Mouse (Mus musculus) left cerebral cortex, postnatal 10 days (tissue): Measurements from ENCODE around the gene Kcnj14. TPM values are rescaled to one million over a fixed set of nuclear protein-coding genes. Genes with fewer than 3 reads are reported as not detected.
A peak's percentile ranks its signal among the peaks of the same experiment; 100 is the strongest.

Experiments
- DNase-seq, 2 experiments: peaks; one replicate each; pipeline ENCODE4 v3.0.0; 2021 to 2022; ENCODE audit warnings: low spot score in 2 of 2, mixed read lengths in 1 of 2; ENCODE audit errors: extremely low spot score in 1 of 2
- intact Hi-C: fragments of 180-260 bp; cut with DNase I; formaldehyde crosslinking; loops from one replicate; pipeline ENCODE4 v1.15.1; 2025
- total RNA-seq, 2 experiments: library from RNA; stranded (reverse); gene quantifications; 2 replicates each; pipeline ENCODE4 v1.2.3; 2021

The Kcnj14 gene
- total RNA-seq, 2 experiments from 2014 or later, result 1.6 to 1.8 TPM

DNA sequence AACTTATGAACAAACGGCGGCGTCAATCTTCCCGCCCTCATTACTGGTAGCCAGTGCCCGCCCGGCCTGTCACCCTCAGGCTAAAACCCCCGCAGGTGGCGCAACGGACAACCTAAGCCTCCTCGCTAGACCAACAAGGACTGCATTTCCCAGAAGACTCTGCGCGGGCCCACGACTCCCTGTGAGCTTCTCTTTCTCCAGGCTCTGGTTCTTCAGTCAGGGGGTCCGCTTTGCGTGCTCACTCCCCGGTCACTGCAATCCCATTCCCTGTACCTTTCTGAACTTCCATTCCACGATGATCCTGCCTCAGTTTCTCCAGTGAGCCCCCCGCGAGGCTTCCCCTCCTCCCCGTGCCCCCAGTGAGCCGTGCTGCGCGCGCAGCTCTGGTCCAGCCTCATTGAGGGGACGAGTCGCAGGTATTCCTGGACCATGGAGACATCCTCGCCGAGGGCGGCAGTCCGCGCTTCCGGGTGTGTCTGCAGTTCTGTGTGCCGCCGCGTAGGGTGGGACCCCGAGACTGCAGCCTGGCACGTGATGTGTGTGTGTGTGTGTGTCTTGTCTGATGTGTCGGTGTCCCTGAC, 41.0 kb downstream of the Kcnj14 start, which contains the start of gene Lmtk3:
Gene Lmtk3, plus strand, starts transcription at position 228 of the 581 bp plus-strand sequence.
- DNase-seq, result peak; percentile 69 to 81
- intact Hi-C loops, result loop anchor here (5.0 kb wide), 1 partner anchor 41 kb away; no protein-coding TSS in a partner anchor

DNA sequence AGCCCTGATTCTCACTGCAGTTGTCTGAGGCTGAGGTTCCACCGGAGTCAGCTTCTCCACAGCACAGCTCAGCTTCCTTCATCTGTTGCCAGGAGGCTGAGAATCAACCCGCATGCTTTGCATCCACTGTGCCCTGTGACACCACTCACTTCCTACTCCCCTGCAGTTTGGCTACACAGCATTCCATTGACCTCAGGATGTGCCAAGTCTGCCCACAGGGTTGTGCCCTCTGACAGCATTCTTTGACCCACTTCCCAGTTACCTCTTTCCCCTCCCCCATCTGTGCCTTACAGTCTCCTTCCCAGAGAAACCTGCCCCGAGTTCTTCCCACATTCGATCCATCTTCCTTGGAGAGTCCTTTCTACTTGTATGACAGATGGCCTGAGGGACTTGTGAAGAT, 42.3 kb downstream of the Kcnj14 start:
- no peak for DNase-seq
- intact Hi-C loops, result loop anchor here (5.0 kb wide), 1 partner anchor 40 kb away; no protein-coding TSS in a partner anchor

DNA sequence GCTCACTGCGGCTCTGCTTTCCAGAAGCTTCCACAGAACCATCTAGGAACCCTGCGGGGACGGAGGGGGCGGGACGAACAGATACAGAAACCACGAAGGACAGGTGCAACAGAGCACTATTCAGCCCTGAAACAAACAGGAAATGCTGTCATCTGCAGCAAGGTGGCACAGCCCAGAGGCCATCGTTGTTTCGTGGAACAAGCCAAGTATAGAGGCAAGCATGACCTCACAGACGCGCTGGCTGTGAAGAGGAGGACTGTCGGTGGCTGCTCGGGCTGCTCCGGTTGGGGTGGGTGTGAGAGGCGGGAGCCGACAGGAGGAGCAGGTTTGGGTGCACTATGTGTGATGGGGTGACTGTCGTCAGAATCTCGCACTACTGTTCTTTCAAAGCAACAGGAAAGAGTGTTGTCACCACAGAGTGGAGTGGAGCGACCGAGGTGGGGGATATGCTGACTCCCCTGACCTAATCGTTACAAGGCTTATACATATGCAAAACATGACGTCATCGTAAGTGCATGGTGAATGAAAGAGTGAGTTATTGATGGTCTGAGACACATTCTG, 45.4 kb downstream of the Kcnj14 start:
- no peak for DNase-seq
- intact Hi-C loops, result no loop called here

DNA sequence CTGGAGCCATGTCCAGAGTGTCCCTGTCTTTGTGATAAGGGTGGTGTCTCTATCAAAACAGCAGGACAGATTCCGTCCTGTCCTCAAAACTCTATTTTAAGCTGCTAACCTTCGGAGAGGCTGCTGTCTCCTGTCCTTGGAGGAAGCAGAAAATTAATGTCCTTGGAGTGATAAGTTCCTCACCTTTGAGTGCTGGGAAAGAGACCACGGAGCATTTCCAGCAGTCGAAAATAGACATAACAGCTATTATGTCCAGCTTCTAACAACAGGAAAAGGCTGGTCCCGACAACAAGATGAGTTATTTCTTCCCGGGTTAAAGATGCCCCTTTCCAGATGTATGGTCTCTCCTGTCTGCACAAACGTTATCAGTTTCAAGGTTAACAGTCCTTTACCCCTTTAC, 49.3 kb downstream of the Kcnj14 start:
- intact Hi-C loops, result no loop called here
- no peak for DNase-seq

DNA sequence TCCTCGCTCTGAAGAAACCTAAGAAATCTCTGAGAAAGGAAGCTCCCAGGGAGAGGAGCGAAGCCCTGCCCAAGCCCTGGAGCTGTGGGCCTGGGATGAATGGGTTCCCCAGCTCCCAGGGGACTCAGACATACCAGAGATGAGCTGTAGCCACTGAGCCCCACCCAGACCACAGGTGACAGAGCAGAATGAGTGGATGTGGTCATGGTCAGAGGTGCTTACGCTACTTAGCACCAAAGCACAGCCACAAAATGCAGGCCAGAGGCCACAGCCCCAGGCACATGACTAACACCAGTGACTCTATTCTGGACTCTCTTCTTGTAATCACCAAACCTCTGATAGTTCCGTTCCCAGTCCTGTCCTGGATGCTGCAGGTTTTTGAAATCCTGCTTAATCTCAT, 53.5 kb downstream of the Kcnj14 start:
- no peak for DNase-seq
- intact Hi-C loops, result no loop called here

DNA sequence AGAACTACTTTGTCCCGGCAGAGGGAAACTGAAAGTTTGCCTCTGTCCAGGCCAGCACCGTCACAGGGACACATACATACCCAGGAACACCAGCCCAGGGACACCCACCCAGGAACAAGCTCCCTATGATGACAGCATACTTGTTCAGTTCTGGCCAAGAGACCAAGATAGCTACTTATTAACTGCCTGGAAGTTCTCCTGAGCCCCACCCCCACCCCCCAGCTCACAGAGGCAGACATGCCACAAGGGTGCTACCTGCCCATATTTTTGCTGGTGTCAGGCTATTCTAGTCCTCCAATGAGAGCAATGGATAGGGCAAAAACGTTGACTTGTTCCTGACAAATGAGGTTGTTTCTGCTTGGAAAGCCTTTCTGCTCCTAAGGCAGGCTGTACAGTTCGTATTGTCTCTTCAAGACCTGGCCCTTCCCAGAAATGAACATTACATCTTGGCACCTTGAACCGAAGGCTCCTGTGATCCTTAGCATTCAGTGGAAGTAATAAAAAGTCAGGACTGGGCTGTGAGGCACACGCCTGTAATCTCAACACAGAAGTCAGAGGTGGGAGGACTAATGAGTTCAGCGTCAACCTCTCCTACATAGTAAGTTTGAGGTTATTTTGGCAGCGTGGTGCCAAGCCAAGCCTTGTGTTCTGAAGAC, 54.0 kb downstream of the Kcnj14 start:
- intact Hi-C loops, result no loop called here
- no peak for DNase-seq

DNA sequence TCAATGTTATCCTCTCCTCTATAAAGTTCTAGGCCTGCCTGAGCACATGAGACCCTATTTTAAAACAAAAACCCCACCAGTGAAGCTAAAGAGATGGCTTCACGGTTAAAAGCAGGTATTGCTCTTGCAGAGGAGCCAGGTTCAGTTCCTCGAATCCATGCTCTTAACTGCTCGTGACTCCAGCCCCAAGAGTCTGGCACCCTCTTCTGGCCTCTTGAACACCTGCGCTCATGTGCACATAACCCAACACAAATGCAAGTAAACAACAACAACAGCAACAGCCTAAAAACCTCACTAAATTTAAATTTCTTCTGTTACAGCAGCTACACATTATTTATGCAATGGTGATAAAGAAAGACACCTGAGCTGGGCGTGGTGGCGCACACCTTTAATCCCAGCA, 57.1 kb downstream of the Kcnj14 start:
- DNase-seq, result no peak
- intact Hi-C loops, result no loop called here

DNA sequence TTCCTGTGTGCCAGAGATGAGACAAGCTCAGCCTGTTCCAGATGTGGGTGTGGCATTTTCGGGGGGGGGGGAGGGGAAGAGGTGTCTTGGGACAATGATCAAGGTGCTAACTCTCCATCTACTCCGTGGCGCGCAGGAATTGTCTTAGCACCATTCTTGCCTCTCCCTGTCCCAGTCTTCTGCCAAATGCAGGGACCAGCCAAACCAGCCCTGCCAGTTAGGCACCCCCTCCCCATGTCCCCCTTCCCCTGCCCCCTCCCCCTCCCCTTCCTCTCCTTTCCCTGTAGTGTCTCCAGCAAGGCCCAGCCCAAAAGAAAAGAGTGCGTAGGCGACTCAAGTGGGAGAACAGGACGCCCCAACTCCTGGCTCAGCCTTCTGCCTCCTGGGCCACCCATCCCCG, 57.8 kb downstream of the Kcnj14 start:
- DNase-seq, result no peak
- intact Hi-C loops, result no loop called here

Other genes with a start within 250 kb of the Kcnj14 start
- gene Fgf21, start 209.3 kb downstream of the Kcnj14 start, total RNA-seq, result not detected
- gene Fut1, start 207.5 kb downstream of the Kcnj14 start, total RNA-seq, result under 1 TPM; 0.13 to 0.30 TPM
- not detected for gene Izumo1, start 203.0 kb downstream of the Kcnj14 start, total RNA-seq
- 10 to 100 TPM; 15.1 to 15.8 TPM for gene Rasip1, start 197.3 kb downstream of the Kcnj14 start, total RNA-seq
- 1 to 10 TPM; 1.2 to 2.2 TPM for gene Mamstr, start 184.8 kb downstream of the Kcnj14 start, total RNA-seq
- under 1 TPM; 0.18 to 0.24 TPM for gene Fut2, start 158.4 kb downstream of the Kcnj14 start, total RNA-seq
- gene Ntn5, start 140.8 kb downstream of the Kcnj14 start, total RNA-seq, result under 1 TPM; 0.45 to 0.47 TPM
- gene Sec1, start 130.4 kb downstream of the Kcnj14 start, total RNA-seq, result under 1 TPM; 0.34 to 0.39 TPM
- 100 to 1,000 TPM; 152 to 154 TPM for gene Car11, start 124.9 kb downstream of the Kcnj14 start, total RNA-seq
- 10 to 100 TPM; 40.9 to 51.0 TPM for gene Dbp, start 119.7 kb downstream of the Kcnj14 start, total RNA-seq
- gene Rpl18, start 109.3 kb downstream of the Kcnj14 start, total RNA-seq, result 100 to 1,000 TPM; 437 to 456 TPM
- gene Sphk2, start 106.8 kb downstream of the Kcnj14 start, total RNA-seq, result 10 to 100 TPM; 23.0 to 24.6 TPM
- under 1 TPM; 0.26 to 0.39 TPM for gene Fam83e, start 103.6 kb downstream of the Kcnj14 start, total RNA-seq
- gene Spaca4, start 99.0 kb downstream of the Kcnj14 start, total RNA-seq, result not detected
- gene Lmtk3, start 41.0 kb downstream of the Kcnj14 start, total RNA-seq, result 100 to 1,000 TPM; 268 to 281 TPM
- gene Sult2b1, start 40.1 kb downstream of the Kcnj14 start, total RNA-seq, result 10 to 100 TPM in 1 of 2 experiments, 1 to 10 TPM in 1; 9.7 to 11.5 TPM
- 100 to 1,000 TPM; 229 to 242 TPM for gene Cyth2, start 10.2 kb downstream of the Kcnj14 start, total RNA-seq
- 10 to 100 TPM; 27.5 to 29.2 TPM for gene Grwd1, start 6.2 kb upstream of the Kcnj14 start, total RNA-seq
- gene Kdelr1, start 48.0 kb upstream of the Kcnj14 start, total RNA-seq, result 100 to 1,000 TPM; 101 to 103 TPM
- 10 to 100 TPM; 35.6 to 36.4 TPM for gene Grin2d, start 53.6 kb upstream of the Kcnj14 start, total RNA-seq
- gene Syngr4, start 71.9 kb upstream of the Kcnj14 start, total RNA-seq, result not detected
- 10 to 100 TPM; 17.9 to 22.8 TPM for gene Tmem143, start 72.2 kb upstream of the Kcnj14 start, total RNA-seq
- gene Emp3, start 96.6 kb upstream of the Kcnj14 start, total RNA-seq, result 1 to 10 TPM; 4.6 to 6.7 TPM
- 1 to 10 TPM; 1.4 to 1.5 TPM for gene Ccdc114, start 99.3 kb upstream of the Kcnj14 start, total RNA-seq
- 1 to 10 TPM; 3.9 to 4.4 TPM for gene Abcc6, start 205.5 kb upstream of the Kcnj14 start, total RNA-seq
- 100 to 1,000 TPM; 109 to 115 TPM for gene Nomo1, start 208.9 kb upstream of the Kcnj14 start, total RNA-seq